Mouse (Mus musculus) neural tube, embryonic 15.5 days (tissue): Measurements from ENCODE around the gene Uap1. TPM values are rescaled to one million over a fixed set of nuclear protein-coding genes. Genes with fewer than 3 reads are reported as not detected.
A peak's percentile ranks its signal among the peaks of the same experiment; 100 is the strongest.

Experiments used
- ATAC-seq: fragments of 200-750 bp; cut with Nextera tagmentation; 2 replicates; pipeline ENCODE4 v1.8.0; 2017; ENCODE audit warnings: mild to moderate bottlenecking, moderate TSS enrichment, moderate library complexity; ENCODE audit not compliant: low FRiP score
- H3K27ac ChIP-seq: fragments of 300-500 bp; sonication (generic); replicated peaks from 2 replicates; pipeline ENCODE4 v1.5.1; 2015; ENCODE audit warnings: mild to moderate bottlenecking, inconsistent platforms
- H3K27me3 ChIP-seq: fragments of 300-500 bp; sonication (generic); replicated peaks from 2 replicates; pipeline ENCODE4 v1.6.1; 2015; ENCODE audit warnings: inconsistent platforms
- H3K36me3 ChIP-seq: fragments of 300-500 bp; sonication (generic); 2 replicates; pipeline ENCODE4 v1.6.1; 2015; ENCODE audit warnings: inconsistent platforms
- H3K4me1 ChIP-seq: fragments of 300-500 bp; sonication (generic); 2 replicates; pipeline ENCODE4 v1.6.1; 2015; ENCODE audit warnings: inconsistent platforms
- H3K4me2 ChIP-seq: fragments of 300-500 bp; sonication (generic); 2 replicates; pipeline ENCODE4 v1.6.1; 2015; ENCODE audit warnings: inconsistent platforms, mild to moderate bottlenecking, moderate library complexity
- H3K4me3 ChIP-seq: fragments of 300-500 bp; sonication (generic); replicated peaks from 2 replicates; pipeline ENCODE4 v1.5.1; 2015; ENCODE audit warnings: mild to moderate bottlenecking, inconsistent platforms
- H3K9ac ChIP-seq: fragments of 300-500 bp; sonication (generic); replicated peaks from 2 replicates; pipeline ENCODE4 v1.6.1; 2015; ENCODE audit warnings: mild to moderate bottlenecking, inconsistent platforms
- H3K9me3 ChIP-seq: fragments of 300-500 bp; sonication (generic); replicated peaks from 2 replicates; pipeline ENCODE4 v1.6.1; 2016; ENCODE audit warnings: inconsistent platforms
- WGBS: fragments of 180-500 bp; shearing (Covaris S2); methylation state at CpG from one replicate; pipeline ENCODE4 v1.1.7; 2015; ENCODE audit warnings: mixed read lengths; 5-methylcytosine and 5-hydroxymethylcytosine counted together
- polyA plus RNA-seq: library from polyadenylated mRNA; unstranded; fragments of >200 nt; fragmentation: Nextera tagmentation; extraction: Ambion mirVana; gene quantifications from 2 replicates; pipeline ENCODE4 v1.2.1, GENCODE M21; 2015

Gene Uap1
- polyA plus RNA-seq, 1 experiment from 2014 or later: 65.5 TPM

DNA sequence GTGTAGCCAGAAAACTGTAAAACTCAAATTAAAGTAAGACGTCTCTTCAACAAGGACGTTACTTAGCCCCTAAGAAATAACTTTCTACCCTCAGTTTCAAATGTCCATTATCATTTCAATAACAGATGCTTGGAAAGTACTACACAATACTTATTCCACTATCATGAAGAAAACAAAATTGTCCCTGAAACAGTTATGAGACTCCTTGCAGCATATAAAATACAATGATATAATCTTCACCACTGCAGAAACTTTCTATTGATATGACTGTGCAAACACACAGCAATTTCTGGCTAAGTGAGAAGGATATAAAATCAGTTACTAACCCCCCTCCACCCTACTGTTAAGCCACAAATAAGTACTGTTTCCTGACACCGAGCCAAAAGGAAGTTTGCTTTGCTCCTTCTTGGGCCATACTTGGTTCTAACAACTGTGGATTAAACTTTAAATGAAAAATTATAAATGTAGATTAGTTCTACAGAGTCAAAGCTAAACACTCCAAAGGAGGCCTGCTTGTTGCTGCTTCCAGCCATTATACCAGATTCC, 11.3 kb downstream of the Uap1 start:
- 89% methylated on average over 3 of the region's 3 CpGs for WGBS
- H3K36me3 ChIP-seq: peaks cover 29% of the 10 kb centered on the region
- no peak overlapping the region for H3K9ac ChIP-seq
- H3K9me3 ChIP-seq: no peaks in the 10 kb centered on the region
- no peak overlapping the region for H3K4me2 ChIP-seq
- H3K27ac ChIP-seq: no peak overlapping the region
- H3K4me1 ChIP-seq: peaks cover 7% of the 10 kb centered on the region; the same call in 1 of the 2 replicates
- H3K4me3 ChIP-seq: no peak overlapping the region
- no peaks in the 10 kb centered on the region for H3K27me3 ChIP-seq
- ATAC-seq: no peak

- Histone ChIP-seq H3K4me2 (no peak overlapping the region), H3K36me3 (peaks cover 39% of the 10 kb centered on the region), H3K27me3 (no peaks in the 10 kb centered on the region), H3K27ac (no peak overlapping the region), H3K9ac (no peak overlapping the region), H3K4me1 (peaks cover 7% of the 10 kb centered on the region; the same call in 1 of the 2 replicates), H3K4me3 (no peak overlapping the region), H3K9me3 (no peaks in the 10 kb centered on the region)
- WGBS: 83% methylated on average over 6 of the region's 6 CpGs
- ATAC-seq: no peak
Observed at GRCm38 (mm10) chr1:170161852-170162251, 12.9 kb downstream of the Uap1 start.

- Histone ChIP-seq H3K4me1 (peaks cover 7% of the 10 kb centered on the region; the same call in 1 of the 2 replicates), H3K9ac (no peak overlapping the region), H3K4me3 (no peak overlapping the region), H3K27ac (no peak overlapping the region), H3K27me3 (no peaks in the 10 kb centered on the region), H3K9me3 (no peaks in the 10 kb centered on the region), H3K36me3 (peaks cover 31% of the 10 kb centered on the region), H3K4me2 (no peak overlapping the region)
- WGBS: 52% methylated on average over 3 of the region's 3 CpGs
- no peak for ATAC-seq
Observed at GRCm38 (mm10) chr1:170160397-170160938, 14.3 kb downstream of the Uap1 start.

DNA sequence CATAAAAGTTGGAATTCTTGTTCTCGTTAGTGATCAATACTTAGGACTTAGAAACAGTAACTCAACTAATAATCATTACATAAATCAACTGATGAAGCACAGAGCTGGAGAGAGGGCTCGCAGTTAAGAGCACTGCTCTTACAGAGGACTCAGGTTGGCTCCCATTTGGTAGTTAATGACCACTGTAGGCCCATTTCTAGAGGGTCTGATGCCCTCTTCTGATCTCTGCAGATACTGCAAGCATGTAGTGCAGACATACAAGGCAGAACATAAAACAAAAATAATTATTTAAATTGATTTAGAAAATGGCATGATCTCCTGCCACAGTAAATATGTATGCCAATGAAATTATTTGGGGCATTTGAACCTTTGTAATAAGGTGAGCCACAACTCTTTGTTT, 15.1 kb downstream of the Uap1 start:
- Histone ChIP-seq H3K27me3 (no peaks in the 10 kb centered on the region), H3K4me2 (no peak overlapping the region), H3K27ac (no peak overlapping the region), H3K9me3 (no peaks in the 10 kb centered on the region), H3K36me3 (peaks cover 29% of the 10 kb centered on the region), H3K9ac (no peak overlapping the region), H3K4me1 (peaks cover 7% of the 10 kb centered on the region; the same call in 1 of the 2 replicates), H3K4me3 (no peak overlapping the region)
- no peak for ATAC-seq
- 86% methylated on average over 2 of the region's 2 CpGs for WGBS

DNA sequence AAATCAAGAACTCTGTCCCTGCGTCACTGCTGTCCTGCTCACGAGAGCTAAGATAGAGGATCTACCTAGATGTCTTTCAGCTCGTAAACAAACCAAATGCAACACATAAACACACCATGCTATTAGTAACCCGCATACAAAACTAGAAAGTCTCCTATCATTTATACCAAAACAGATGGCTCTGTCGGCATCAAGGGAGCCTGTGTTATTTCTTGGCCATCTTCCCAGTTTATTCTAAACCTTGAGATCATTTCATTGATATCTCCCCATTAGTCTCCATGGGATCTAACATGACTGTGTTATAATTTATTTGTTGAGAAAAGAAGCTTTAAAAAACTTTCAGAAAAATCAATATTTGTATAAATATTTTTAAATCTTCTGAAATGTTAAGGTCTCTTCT, 19.0 kb downstream of the Uap1 start:
- no peak overlapping the region for H3K4me3 ChIP-seq
- 65% methylated on average over 5 of the region's 5 CpGs for WGBS
- no peak overlapping the region for H3K4me2 ChIP-seq
- peaks cover 21% of the 10 kb centered on the region for H3K36me3 ChIP-seq
- no peaks in the 10 kb centered on the region for H3K27me3 ChIP-seq
- no peak for ATAC-seq
- H3K9me3 ChIP-seq: no peaks in the 10 kb centered on the region
- H3K9ac ChIP-seq: no peak overlapping the region
- no peak overlapping the region for H3K27ac ChIP-seq
- H3K4me1 ChIP-seq: peaks cover 6% of the 10 kb centered on the region; the same call in 1 of the 2 replicates

DNA sequence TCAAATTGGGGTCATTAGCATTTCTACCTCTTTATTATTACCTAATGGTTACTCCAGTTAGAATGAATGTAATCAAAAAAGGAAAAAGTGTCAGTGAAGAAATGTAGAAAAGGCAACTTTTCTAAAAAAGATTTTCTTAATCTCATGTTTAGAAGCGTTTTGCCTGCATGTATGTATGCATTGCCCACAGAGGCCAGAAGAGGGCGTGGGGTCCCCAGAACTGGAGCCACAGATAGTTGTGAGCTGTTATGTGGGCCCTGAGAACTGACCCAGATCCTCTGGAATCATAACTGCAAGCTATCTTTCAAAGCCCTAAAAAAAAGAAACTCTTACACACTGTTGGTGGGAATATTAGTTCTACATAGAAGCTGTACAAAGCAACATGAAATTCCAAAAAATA, 19.5 kb downstream of the Uap1 start:
- H3K9ac ChIP-seq: no peak overlapping the region
- peaks cover 2% of the 10 kb centered on the region; the same call in 1 of the 2 replicates for H3K4me1 ChIP-seq
- no peak overlapping the region for H3K4me2 ChIP-seq
- H3K27ac ChIP-seq: no peak overlapping the region
- WGBS: 73% methylated on average over 2 of the region's 2 CpGs
- ATAC-seq: no peak
- H3K9me3 ChIP-seq: no peaks in the 10 kb centered on the region
- peaks cover 18% of the 10 kb centered on the region for H3K36me3 ChIP-seq
- no peak overlapping the region for H3K4me3 ChIP-seq
- no peaks in the 10 kb centered on the region for H3K27me3 ChIP-seq

DNA sequence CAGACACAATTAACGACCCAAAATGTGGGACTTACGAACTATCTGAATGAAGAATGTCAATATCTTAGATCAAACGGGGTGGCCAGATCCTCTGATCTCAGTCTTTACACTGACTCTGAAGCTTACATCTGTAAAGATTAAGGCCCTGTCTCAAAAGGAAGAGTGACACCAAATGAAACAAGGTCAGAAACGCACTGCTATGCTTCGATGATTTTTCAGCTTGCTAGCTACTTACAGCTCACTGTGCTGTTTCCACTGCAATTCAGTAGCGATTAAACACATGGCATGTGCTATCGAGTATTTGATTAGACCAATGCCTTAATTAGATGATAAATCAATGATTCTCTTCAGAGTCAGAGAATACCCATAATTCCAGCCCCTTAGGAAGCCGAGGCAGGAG, 20.8 kb downstream of the Uap1 start:
- 79% methylated on average over 8 of the region's 8 CpGs for WGBS

GRCm38 (mm10) chr1:170152552-170152951, 22.2 kb downstream of the Uap1 start:
- Histone ChIP-seq H3K9me3 (no peaks in the 10 kb centered on the region), H3K27ac (no peak overlapping the region), H3K9ac (no peak overlapping the region), H3K36me3 (peaks cover 22% of the 10 kb centered on the region), H3K4me3 (no peak overlapping the region), H3K4me2 (no peak overlapping the region), H3K27me3 (no peaks in the 10 kb centered on the region), H3K4me1 (no peaks in the 10 kb centered on the region)
- ATAC-seq: no peak
- 91% methylated on average over 2 of the region's 2 CpGs for WGBS

More for the DNA sequence above, 20.8 kb downstream of the Uap1 start:
- Histone ChIP-seq H3K4me3 (no peak overlapping the region), H3K9ac (no peak overlapping the region), H3K36me3 (peaks cover 26% of the 10 kb centered on the region), H3K4me1 (no peaks in the 10 kb centered on the region), H3K27me3 (no peaks in the 10 kb centered on the region), H3K9me3 (no peaks in the 10 kb centered on the region), H3K4me2 (no peak overlapping the region), H3K27ac (no peak overlapping the region)
- no peak for ATAC-seq

GRCm38 (mm10) chr1:170150870-170151269, 23.9 kb downstream of the Uap1 start:
- WGBS: 66% methylated on average over 6 of the region's 6 CpGs
- H3K4me1 ChIP-seq: no peaks in the 10 kb centered on the region
- no peaks in the 10 kb centered on the region for H3K9me3 ChIP-seq
- no peak overlapping the region for H3K9ac ChIP-seq
- no peak for ATAC-seq
- no peak overlapping the region for H3K4me3 ChIP-seq
- H3K4me2 ChIP-seq: no peak overlapping the region
- no peak overlapping the region for H3K27ac ChIP-seq
- H3K27me3 ChIP-seq: no peaks in the 10 kb centered on the region
- H3K36me3 ChIP-seq: peaks cover 15% of the 10 kb centered on the region

DNA sequence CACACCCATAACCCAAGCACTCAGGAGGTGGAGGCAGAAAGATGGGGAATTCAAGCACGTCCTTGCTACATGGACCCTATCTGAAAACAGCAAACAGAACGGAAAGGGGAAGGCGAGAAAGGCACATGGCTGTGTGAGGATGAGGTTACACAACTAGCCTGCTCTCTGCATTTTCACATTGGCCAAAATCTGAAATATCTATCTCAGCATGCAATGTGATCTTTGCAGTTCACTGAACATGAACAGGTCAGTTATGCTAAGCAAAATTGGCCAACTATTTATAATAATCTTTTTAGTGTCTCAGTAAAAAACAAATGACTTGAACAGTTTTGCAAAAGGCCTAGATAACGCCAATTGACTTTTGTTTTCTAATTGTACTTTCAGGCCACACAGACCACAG, 25.0 kb downstream of the Uap1 start:
- Histone ChIP-seq H3K4me1 (no peaks in the 10 kb centered on the region), H3K4me2 (no peak overlapping the region), H3K9ac (no peak overlapping the region), H3K27me3 (no peaks in the 10 kb centered on the region), H3K36me3 (peaks cover 15% of the 10 kb centered on the region), H3K27ac (no peak overlapping the region), H3K4me3 (no peak overlapping the region), H3K9me3 (no peaks in the 10 kb centered on the region)
- ATAC-seq: no peak
- 93% methylated on average over 4 of the region's 4 CpGs for WGBS

DNA sequence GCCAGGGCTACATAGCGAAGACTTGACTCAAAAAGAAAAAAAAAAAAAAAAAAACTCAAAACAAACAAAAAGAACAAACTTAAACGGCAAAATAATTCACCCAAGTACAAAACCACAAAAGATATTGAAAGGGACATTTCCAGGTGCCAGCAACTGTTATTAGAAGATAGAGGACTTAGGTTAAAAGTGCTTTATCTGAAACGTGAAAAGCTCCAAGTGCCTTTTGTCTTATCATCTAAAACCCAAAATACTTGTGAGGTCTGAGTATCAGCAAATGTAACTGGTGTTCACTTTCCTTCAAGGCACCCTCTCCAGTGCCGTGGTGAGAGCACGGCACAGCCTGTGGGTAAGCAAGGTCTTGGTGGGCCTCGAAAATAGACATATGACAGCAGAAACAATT, 26.2 kb downstream of the Uap1 start:
- peaks cover 19% of the 10 kb centered on the region for H3K36me3 ChIP-seq
- ATAC-seq: no peak
- 93% methylated on average over 6 of the region's 6 CpGs for WGBS
- no peaks in the 10 kb centered on the region for H3K27me3 ChIP-seq
- no peak overlapping the region for H3K27ac ChIP-seq
- no peaks in the 10 kb centered on the region for H3K9me3 ChIP-seq
- no peaks in the 10 kb centered on the region for H3K4me1 ChIP-seq
- no peak overlapping the region for H3K9ac ChIP-seq
- no peak overlapping the region for H3K4me3 ChIP-seq
- H3K4me2 ChIP-seq: no peak overlapping the region

DNA sequence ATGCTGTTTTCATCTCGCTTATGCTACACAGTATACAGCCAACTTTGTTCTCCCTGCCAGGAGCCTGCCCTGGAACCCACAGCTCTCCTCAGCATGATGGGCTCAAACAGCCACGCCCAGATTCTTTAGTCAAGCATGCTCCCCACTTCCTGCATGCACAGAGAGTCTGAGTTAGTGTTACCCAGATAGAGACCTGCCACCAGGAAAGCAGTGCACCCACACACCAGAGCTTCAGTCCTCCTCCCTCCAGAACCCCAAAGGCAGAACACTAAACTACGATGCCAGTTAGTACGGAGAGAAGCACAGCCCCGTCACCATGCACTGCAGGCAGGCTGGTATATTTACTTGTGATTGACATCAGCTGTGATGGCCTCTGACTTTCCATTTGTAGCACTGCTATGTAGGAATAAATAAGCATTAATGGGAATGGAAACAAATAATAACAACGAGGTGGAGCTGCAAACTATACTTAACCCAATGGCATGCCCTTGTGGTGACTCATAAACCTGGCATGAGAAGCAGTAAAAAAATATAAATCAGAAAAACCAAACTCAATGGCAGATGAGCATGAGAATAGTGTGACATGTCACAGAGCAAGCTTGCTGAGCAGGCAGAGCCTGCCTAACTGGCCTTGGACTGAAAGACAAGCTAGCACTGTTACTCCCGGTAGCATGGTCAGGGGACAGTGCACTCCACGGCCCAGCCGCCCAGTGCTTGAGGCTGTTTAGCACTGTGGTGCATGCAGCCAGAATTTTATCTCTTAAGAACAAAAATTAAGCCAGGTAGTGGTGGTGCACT, 26.9 kb downstream of the Uap1 start:
- no peak for ATAC-seq
- H3K27ac ChIP-seq: no peak overlapping the region
- 0 out of 2 replicates have a peak overlapping the region, but pooled peaks have one; percentile 10 for H3K9ac ChIP-seq
- no peaks in the 10 kb centered on the region for H3K4me1 ChIP-seq
- peaks cover 24% of the 10 kb centered on the region for H3K36me3 ChIP-seq
- WGBS: 92% methylated on average over 9 of the region's 9 CpGs
- no peaks in the 10 kb centered on the region for H3K9me3 ChIP-seq
- H3K4me2 ChIP-seq: no peak overlapping the region
- H3K4me3 ChIP-seq: no peak overlapping the region
- no peaks in the 10 kb centered on the region for H3K27me3 ChIP-seq
